Mouse (Mus musculus) CH12.LX (cell line): ENCODE measurements at regions not wholly inside any gene's neighbourhood (a gene's known extent, or its start where the extent isn't known, plus 50 kb on each side); places are given as distances from the start of the nearest gene placed in this dataset.

Experiments
- DNase-seq: peaks from one replicate; pipeline ENCODE4 v3.0.0-alpha.2; 2013; ENCODE audit errors: extremely low read depth
- H3K27ac ChIP-seq: 2 replicates; pipeline ENCODE4 v1.5.1; 2012; ENCODE audit warnings: low read depth, mild to moderate bottlenecking, control low read depth, moderate library complexity; ENCODE audit not compliant: insufficient read depth
- H3K27me3 ChIP-seq: replicated peaks from 2 replicates; pipeline ENCODE3; 2012; ENCODE audit warnings: inconsistent platforms
- H3K36me3 ChIP-seq, 2 experiments: replicated peaks in 1 of 2; 2 replicates each; pipeline versions ENCODE3 to v1.6.1; 2012; ENCODE audit warnings: inconsistent platforms in 1 of 2, low read length in 1 of 2, mild to moderate bottlenecking in 1 of 2, mixed read lengths in 1 of 2, moderate library complexity in 1 of 2; ENCODE audit not compliant: control insufficient read depth in 1 of 2, insufficient read depth in 1 of 2
- H3K4me1 ChIP-seq, 2 experiments: 2 replicates each; pipeline ENCODE4 v1.6.1; 2012; ENCODE audit warnings: inconsistent platforms in 1 of 2, moderate library complexity in 1 of 2; ENCODE audit not compliant: insufficient read depth in 2 of 2, control insufficient read depth in 1 of 2
- H3K4me2 ChIP-seq: 2 replicates; pipeline ENCODE4 v1.6.1; 2012; ENCODE audit warnings: low read depth, mild to moderate bottlenecking, control low read depth; ENCODE audit not compliant: poor library complexity, insufficient read depth, severe bottlenecking
- H3K4me3 ChIP-seq, 3 experiments: fragments of 150-350 bp in 1 of 3; sonication (generic) in 1 of 3; replicated peaks in 1 of 3; 2 replicates each; pipeline versions ENCODE3 to v1.5.1; 2011 to 2012; ENCODE audit warnings: low read depth in 2 of 3, low read length in 2 of 3, mild to moderate bottlenecking in 2 of 3, moderate library complexity in 2 of 3, control low read depth in 1 of 3, improper control_type of control experiment in 1 of 3, inconsistent platforms in 1 of 3, mixed read lengths in 1 of 3; ENCODE audit not compliant: poor library complexity in 1 of 3
- H3K79me2 ChIP-seq: replicated peaks from 2 replicates; pipeline ENCODE4 v1.6.1; 2012; ENCODE audit warnings: mild to moderate bottlenecking, moderate library complexity; ENCODE audit not compliant: control insufficient read depth, poor library complexity, insufficient read depth, severe bottlenecking; ENCODE audit errors: extremely low read depth
- H3K9ac ChIP-seq: 2 replicates; pipeline ENCODE4 v1.6.1; 2012; ENCODE audit warnings: low read depth, mild to moderate bottlenecking, control low read depth, moderate library complexity; ENCODE audit not compliant: insufficient read depth
- H3K9me3 ChIP-seq: replicated peaks from 2 replicates; pipeline ENCODE3; 2012; ENCODE audit warnings: low read length, inconsistent platforms, mixed read lengths
- CHD1 ChIP-seq: IDR thresholded peaks from 2 replicates; pipeline ENCODE4 v1.6.1; 2012; ENCODE audit warnings: low read depth, low read length, improper control_type of control experiment, inconsistent platforms
- CHD2 ChIP-seq: IDR thresholded peaks from 2 replicates; pipeline ENCODE4 v1.6.1; 2011; ENCODE audit warnings: low read length, improper control_type of control experiment
- ELF1 ChIP-seq: IDR thresholded peaks from 2 replicates; pipeline ENCODE4 v1.6.1; 2014; ENCODE audit warnings: low read depth, mild to moderate bottlenecking, inconsistent platforms, low read length, improper control_type of control experiment
- ETS1 ChIP-seq: conservative IDR thresholded peaks from 2 replicates; pipeline ENCODE4 v1.6.1; 2012; ENCODE audit warnings: low read depth, mild to moderate bottlenecking, inconsistent platforms, low read length, improper control_type of control experiment, moderate library complexity
- HCFC1 ChIP-seq: IDR thresholded peaks from 2 replicates; pipeline ENCODE4 v1.6.1; 2012; ENCODE audit warnings: low read depth, mild to moderate bottlenecking, inconsistent platforms, low read length, improper control_type of control experiment
- JUN ChIP-seq: IDR thresholded peaks from 2 replicates; pipeline ENCODE4 v1.6.1; 2011; ENCODE audit warnings: low read depth, mild to moderate bottlenecking, low read length, improper control_type of control experiment, moderate library complexity; ENCODE audit not compliant: insufficient read depth
- JUND ChIP-seq: conservative IDR thresholded peaks from 2 replicates; pipeline ENCODE4 v1.6.1; 2011; ENCODE audit warnings: low read depth, low read length, improper control_type of control experiment
- MAFK ChIP-seq: IDR thresholded peaks from 2 replicates; pipeline ENCODE4 v1.6.1; 2011; ENCODE audit warnings: low read length, improper control_type of control experiment; ENCODE audit not compliant: insufficient replicate concordance
- MYC ChIP-seq: IDR thresholded peaks from 2 replicates; pipeline ENCODE4 v1.6.1; 2011; ENCODE audit warnings: low read depth, mild to moderate bottlenecking, improper control_type of control experiment, low read length
- NELFE ChIP-seq: IDR thresholded peaks from 2 replicates; pipeline ENCODE4 v1.6.1; 2011; ENCODE audit warnings: low read depth, low read length, improper control_type of control experiment
- PAX5 ChIP-seq: IDR thresholded peaks from 2 replicates; pipeline ENCODE4 v1.6.1; 2012; ENCODE audit warnings: low read length, inconsistent platforms, mixed read lengths
- POLR2A ChIP-seq: IDR thresholded peaks from 2 replicates; pipeline ENCODE4 v1.6.1; 2011; ENCODE audit warnings: low read depth, mild to moderate bottlenecking, improper control_type of control experiment, low read length
- POLR2AphosphoS2 ChIP-seq: IDR thresholded peaks from 2 replicates; pipeline ENCODE4 v1.6.1; 2011; ENCODE audit warnings: low read depth, low read length, improper control_type of control experiment
- RCOR1 ChIP-seq: conservative IDR thresholded peaks from 2 replicates; pipeline ENCODE4 v1.6.1; 2012; ENCODE audit warnings: low read depth, mild to moderate bottlenecking, inconsistent platforms, low read length, improper control_type of control experiment
- USF2 ChIP-seq: conservative IDR thresholded peaks from 2 replicates; pipeline ENCODE4 v1.6.1; 2011; ENCODE audit warnings: low read depth, low read length, improper control_type of control experiment
- ZC3H11A ChIP-seq: IDR thresholded peaks from 2 replicates; pipeline ENCODE4 v1.6.1; 2012; ENCODE audit warnings: low read depth, mild to moderate bottlenecking, inconsistent platforms, low read length, improper control_type of control experiment
- ZMIZ1 ChIP-seq: IDR thresholded peaks from 2 replicates; pipeline ENCODE4 v1.6.1; 2012; ENCODE audit warnings: low read depth, mild to moderate bottlenecking, inconsistent platforms, low read length, improper control_type of control experiment
- ZNF384 ChIP-seq: IDR thresholded peaks from 2 replicates; pipeline ENCODE4 v1.6.1; 2012; ENCODE audit warnings: low read depth, low read length, improper control_type of control experiment, inconsistent platforms
- dilution Hi-C: fragments of 300-500 bp; cut with MboI; formaldehyde crosslinking; loops from 2 replicates; pipeline ENCODE4 v1.14.3; 2020; ENCODE audit warnings: low sequenced_read_pairs; ENCODE audit not compliant: extremely low pct_unique_long_range_greater_than_20kb, extremely low pct_ligation_motif_present
- in situ Hi-C: fragments of 300-500 bp; cut with MboI; formaldehyde crosslinking; loops from 3 replicates; pipeline ENCODE4 v1.14.3; 2019; ENCODE audit warnings: low sequenced_read_pairs, low pct_ligation_motif_present, low pct_unique_long_range_greater_than_20kb, mixed read lengths

DNA sequence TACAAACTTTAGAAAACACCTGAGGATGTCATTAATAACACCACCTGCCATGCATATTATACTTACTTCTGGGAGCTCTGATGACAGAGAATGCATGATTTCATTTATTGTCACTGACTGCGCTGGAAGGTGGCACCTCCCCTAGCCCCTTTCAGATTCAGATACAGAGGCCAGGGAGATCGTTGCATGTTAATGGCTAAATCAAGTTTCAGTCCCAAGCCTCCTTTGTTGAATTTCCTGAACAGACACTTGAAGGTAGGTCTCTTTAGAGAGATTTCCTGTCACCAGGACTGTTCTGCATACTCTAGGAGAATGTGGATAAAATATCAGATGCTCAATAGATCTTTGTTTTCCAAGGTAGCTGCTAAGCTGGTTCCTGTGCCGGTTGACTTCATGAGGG is 143.5 kb upstream of the Podxl start:
- peaks cover 5% of the 10 kb centered on the region for H3K9me3 ChIP-seq
- H3K36me3 ChIP-seq: no peaks in the 10 kb centered on the region
- H3K4me1 ChIP-seq: no peaks in the 10 kb centered on the region
- dilution Hi-C loops (no loop called here), in situ Hi-C loops (no loop called here)
- no peak overlapping the region for H3K9ac ChIP-seq
- no peak for TF ChIP-seq CHD1
- no peak for TF ChIP-seq MYC
- TF ChIP-seq ZMIZ1: no peak
- TF ChIP-seq JUN: no peak
- no peak for TF ChIP-seq ELF1
- TF ChIP-seq CHD2: no peak
- TF ChIP-seq NELFE: no peak
- TF ChIP-seq USF2: no peak
- no peak for TF ChIP-seq ZC3H11A
- TF ChIP-seq HCFC1: no peak
- no peak for TF ChIP-seq POLR2A
- TF ChIP-seq POLR2AphosphoS2: no peak
- TF ChIP-seq PAX5: no peak
- TF ChIP-seq MAFK: no peak
- no peak for DNase-seq
- H3K79me2 ChIP-seq: no peaks in the 10 kb centered on the region
- no peak overlapping the region for H3K4me3 ChIP-seq
- H3K27me3 ChIP-seq: peaks cover 49% of the 10 kb centered on the region
- no peak overlapping the region for H3K4me2 ChIP-seq
- H3K27ac ChIP-seq: no peak overlapping the region

DNA sequence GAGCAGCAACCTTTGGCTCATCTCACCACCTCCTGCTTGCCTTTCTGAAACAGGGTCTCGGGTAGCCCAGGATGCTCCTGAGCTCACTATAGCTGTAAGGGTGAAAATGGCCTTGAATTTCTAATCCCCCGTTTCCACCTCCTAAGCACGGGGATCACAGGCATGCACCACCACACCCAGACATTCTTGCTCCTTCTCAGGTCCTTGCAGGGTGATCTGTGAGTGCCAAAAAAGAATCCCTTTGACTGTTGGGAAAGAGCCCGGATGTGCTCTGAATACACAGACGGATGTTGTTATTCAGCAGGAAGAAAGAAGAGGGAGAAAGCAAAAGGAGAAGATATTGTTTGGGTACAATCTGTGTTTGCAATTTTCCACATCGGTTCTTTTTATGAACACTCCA is 140.4 kb upstream of the Podxl start:
- TF ChIP-seq JUND (no peak), HCFC1 (no peak), MAFK (no peak), CHD2 (no peak), ZNF384 (no peak), RCOR1 (no peak), ETS1 (no peak), ELF1 (no peak)
- Histone ChIP-seq H3K79me2 (no peaks in the 10 kb centered on the region), H3K36me3 (no peaks in the 10 kb centered on the region), H3K4me1 (no peaks in the 10 kb centered on the region), H3K4me2 (no peak overlapping the region), H3K9ac (no peak overlapping the region), H3K27ac (no peak overlapping the region), H3K27me3 (peaks cover 74% of the 10 kb centered on the region), H3K4me3 (no peak overlapping the region), H3K9me3 (peaks cover 3% of the 10 kb centered on the region)
- DNase-seq: no peak
- dilution Hi-C loops (no loop called here), in situ Hi-C loops (no loop called here)
